Mouse (Mus musculus): ENCODE measurements at regions not wholly inside any gene's neighbourhood (a gene's known extent, or its start where the extent isn't known, plus 50 kb on each side); places are given as distances from the start of the nearest gene placed in this dataset.

DNA sequence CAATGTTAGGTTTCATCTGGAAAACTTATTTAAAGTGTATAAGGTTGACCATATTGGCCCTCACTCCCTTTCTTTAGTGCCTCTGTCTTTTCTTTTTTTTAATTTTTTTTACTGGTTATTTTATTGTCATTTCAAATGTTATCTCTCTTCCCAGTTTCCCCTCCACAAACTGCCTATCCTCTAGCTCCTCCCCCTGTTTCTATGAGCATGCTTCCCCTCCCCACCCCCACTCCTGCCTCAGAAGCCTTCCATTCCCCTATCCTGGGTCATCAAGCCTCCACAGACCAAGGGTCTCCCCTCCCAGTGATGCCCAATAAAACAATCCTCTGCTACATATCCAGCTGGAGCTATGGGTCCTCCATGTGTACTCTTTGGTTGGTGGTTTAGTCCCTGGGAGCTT is 2134.9 kb upstream of the Lrrc6 start:
- no peak for DNase-seq (ENCODE audit: low read depth, low spot score)

GRCm38 (mm10) chr15:68626976-68627375 is 2126.3 kb upstream of the Lrrc6 start:
- no peak for DNase-seq (ENCODE audit: low read depth, low spot score)

DNA sequence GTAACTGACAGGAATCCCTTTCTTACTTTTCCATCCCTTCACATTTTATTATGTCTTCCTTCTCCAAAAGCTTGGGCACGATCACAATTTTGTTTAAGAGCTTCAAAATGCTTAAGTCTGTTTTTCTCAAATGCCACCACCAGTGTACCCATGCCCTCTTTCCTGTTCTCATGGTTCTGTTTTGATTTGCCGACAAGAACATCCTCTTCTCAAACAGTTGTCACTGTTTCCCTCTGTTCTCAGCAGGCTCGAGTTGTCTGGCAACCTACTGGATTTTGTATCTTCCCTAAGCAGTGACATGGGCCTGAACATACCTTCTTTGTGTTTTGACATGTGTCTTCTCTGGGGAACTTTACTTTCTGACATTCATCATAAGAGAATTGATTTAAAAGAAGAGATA is 2124.1 kb upstream of the Lrrc6 start:
- DNase-seq (ENCODE audit: low read depth, low spot score): no peak

- no peak for DNase-seq (ENCODE audit: low read depth, low spot score)
Observed at GRCm38 (mm10) chr15:68620417-68621214, 2119.9 kb upstream of the Lrrc6 start.

GRCm38 (mm10) chr15:68606110-68606791 is 2105.5 kb upstream of the Lrrc6 start:
- no peak for DNase-seq (ENCODE audit: low read depth, low spot score)

DNA sequence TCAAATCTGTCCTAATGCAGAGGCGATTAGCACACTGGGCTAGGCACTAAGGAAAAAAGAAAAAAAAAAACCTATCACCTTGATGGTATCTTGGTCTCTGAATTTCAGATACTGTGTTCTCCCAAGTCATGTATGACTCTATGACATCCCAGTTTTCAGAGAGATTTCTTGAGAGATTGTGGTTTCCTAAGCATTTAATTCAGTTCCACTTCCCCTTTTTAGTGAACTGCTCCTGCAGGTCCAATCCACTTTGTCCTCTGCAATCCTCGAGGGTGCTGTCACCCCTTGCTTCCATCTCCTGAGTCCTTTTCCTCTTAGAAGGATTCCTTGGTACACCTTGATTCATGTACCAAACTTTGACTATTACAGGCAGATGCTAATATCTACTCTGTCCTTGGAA is 2104.8 kb upstream of the Lrrc6 start:
- DNase-seq (ENCODE audit: low read depth, low spot score): no peak

DNA sequence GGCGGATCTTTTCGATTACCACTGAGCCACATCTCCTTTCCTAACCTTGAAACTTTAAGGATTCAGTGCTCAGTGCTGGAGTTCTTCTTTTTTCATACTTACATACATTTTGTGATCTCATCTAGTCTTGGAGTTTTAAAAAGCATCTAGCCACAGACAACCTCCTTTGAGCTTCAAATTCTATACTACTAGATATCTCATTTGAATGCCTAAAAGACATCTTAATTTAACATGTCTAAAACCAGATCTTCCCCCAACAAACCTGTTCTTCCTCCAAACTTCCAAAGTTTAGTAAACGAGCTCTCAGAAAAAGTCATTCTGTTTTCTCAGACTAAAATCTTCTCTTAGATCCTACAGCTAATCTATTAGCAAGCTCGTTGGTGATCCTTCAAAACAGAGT is 2081.5 kb upstream of the Lrrc6 start:
- DNase-seq (ENCODE audit: low read depth, low spot score): no peak

GRCm38 (mm10) chr15:68579486-68579885 is 2078.8 kb upstream of the Lrrc6 start:
- DNase-seq (ENCODE audit: low read depth, low spot score): no peak

DNA sequence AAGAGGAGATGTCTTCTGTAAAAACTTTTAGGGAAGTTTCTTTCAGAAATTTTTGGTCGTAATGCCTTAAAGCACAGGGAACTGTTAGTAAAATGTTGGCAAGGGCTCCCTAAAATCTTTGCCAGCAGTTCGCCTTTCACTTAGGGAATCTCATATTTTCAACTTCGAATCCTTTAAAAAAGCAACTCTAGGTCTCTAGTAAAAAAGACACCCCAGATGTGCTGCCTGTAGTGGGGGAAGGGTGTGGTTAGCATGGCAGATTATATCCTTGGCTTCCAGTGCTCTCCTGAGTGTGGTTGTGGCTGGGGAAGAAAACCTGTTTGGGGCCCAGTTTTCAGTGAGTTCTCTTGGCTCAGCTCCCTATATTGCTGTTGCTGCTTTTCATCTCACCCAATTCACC is 2059.9 kb upstream of the Lrrc6 start:
- no peak for DNase-seq (ENCODE audit: low read depth, low spot score)

DNA sequence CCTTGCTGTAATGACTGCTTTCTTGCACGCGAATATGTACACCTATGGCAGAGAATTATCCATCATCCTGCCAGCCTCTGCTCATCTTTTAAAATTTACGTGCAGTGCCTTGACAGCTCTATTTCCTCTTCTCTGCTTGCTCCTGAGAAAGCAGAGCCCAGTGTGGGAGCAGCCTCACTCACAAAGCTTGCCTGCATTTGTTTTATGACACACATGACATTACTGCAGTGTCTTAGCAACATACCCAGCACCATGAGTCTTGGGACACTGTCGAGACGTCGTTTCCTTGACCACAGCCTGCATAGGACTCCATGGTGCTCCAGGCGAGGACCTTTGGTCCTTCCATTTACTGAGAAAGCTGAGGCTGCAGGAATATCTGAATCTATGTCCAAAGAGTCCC is 2055.4 kb upstream of the Lrrc6 start:
- no peak for DNase-seq (ENCODE audit: low read depth, low spot score)

DNA sequence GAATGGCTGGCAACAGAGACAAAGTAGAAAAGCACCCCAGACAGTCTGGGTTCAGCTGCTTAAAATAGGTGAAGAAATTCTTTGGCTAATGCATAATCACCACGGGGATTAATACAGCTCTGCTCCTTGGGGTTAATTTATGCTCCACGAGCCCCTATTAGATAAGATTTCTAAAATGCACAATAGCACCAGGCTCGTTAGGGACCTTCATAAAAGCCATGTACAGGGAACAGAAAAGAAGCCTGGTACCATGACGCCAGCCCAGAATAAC is 2035.3 kb upstream of the Lrrc6 start:
- no peak for DNase-seq (ENCODE audit: low read depth, low spot score)

DNA sequence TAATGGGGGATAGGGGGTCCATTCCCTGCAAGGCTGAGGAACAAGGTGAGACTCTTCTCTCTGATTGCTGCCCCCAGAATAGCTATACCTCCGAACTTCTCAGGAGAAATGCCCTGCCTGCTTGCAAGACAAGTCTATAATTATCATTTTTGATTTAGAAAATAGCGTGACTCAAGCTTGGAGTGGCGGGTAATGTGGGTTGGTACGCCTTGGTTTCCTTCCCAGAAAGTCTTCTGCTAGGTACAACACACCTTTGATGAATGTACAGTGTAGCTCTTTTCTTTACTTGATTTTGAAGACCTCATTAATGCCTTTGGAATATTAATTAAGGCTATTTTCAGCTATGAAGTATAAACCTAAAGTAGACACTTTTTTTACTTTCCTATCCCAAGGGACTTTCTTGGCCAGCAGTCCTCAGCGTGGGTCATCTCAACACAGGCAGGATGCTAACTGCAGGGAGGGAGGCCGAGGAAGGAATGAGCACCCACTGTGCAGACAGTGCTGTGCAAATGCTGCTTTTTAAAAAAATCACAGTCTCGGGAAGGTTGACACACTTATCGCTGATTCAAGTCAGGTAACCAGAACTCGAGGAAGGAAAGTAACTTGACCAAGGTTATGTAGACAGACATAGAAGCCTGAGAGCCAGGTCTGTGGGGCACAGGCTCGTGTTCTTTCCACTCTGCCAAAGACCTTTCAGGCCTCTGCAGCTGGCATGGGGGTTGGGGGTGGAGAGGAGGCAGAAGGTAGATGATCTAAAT is 2034.8 kb upstream of the Lrrc6 start:
- DNase-seq (ENCODE audit: low read depth, low spot score): no peak

- no peak for DNase-seq (ENCODE audit: low read depth, low spot score)
Observed at GRCm38 (mm10) chr15:68520759-68521158, 2020.0 kb upstream of the Lrrc6 start.

DNA sequence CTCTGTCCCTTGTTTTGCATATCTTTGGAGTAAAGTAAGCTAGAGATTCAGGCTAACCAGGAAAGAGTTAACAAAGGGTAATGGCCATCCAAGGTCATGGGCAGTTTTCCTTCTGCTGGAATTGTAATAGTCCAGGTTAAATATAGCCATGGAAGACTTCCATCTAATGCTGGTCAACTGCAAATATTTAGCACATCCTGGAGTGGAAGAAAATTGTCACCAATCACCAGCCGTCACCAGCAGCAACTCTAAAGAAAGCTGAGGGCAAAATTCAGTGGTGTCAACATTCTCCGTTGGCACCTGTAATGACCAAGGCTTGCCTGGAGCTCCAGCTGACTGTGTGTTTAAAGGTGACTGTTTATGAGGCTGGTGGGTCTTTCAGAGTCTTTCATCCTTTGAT is 2011.7 kb upstream of the Lrrc6 start:
- no peak for DNase-seq (ENCODE audit: low read depth, low spot score)

- no peak for DNase-seq (ENCODE audit: low read depth, low spot score)
Observed at GRCm38 (mm10) chr15:68508190-68508589, 2007.5 kb upstream of the Lrrc6 start.

DNA sequence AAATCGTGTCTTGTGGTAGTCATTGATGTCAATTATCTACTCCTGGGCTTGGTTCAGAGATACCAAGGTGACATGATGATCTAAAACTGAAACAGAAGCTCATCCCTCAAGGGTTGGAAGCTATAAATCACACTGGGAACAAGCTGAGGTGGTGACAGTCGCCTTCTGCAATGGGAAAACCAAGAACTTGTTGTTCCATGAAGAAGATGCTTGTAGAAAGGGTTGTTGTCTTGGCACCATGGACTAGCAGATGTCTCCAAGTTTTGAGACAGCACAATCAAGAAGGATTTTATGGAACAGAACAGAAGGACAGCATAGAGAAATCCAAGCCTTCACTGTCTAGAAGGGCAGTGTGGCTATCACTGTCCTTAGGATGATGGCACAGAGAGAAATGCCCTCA is 2005.4 kb upstream of the Lrrc6 start:
- no peak for DNase-seq (ENCODE audit: low read depth, low spot score)

GRCm38 (mm10) chr15:68496438-68496837 is 1995.7 kb upstream of the Lrrc6 start:
- no peak for DNase-seq (ENCODE audit: low read depth, low spot score)

DNA sequence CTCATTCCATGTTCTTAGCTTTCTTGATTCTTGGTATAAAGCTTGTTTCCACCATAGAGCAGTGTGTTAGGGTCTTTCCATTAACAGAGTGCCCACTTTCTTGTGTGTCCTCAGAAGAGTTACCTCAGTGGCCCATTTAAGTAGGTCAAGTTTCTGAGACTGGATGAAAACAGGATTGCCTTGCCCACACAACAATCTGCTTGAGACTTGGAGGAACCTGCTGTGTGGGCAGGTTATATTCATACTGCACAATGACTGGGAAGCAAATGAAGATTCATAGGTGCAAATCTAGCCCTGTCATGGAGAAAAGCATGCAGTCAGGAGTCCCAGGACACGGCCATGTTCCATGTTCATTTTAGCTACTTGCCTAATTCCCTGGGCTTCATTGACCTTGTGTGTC is 1984.1 kb upstream of the Lrrc6 start:
- DNase-seq (ENCODE audit: low read depth, low spot score): no peak

- no peak for DNase-seq (ENCODE audit: low read depth, low spot score)
Observed at GRCm38 (mm10) chr15:68477745-68478144, 1977.0 kb upstream of the Lrrc6 start.

DNA sequence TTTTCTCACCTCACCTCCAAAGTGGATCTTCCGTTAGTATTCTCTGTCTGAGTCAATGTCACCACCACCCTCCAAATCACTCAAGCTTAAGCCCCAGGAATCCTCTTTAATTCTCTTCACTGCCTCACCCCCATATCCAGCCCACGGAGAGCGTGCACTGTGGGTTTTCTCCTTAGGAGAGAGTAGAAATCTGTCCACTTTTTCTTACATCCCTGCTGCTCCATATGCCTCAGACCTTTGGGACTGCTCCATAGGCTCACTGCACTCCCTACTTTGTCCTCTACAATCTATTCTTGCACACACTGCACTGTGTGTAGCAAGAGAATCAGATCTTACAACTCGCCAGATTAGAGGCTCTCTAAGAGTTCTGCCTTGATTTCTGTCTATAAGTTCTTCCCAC is 1971.2 kb upstream of the Lrrc6 start:
- no peak for DNase-seq (ENCODE audit: low read depth, low spot score)

- no peak for DNase-seq (ENCODE audit: low read depth, low spot score)
Observed at GRCm38 (mm10) chr15:68462851-68463250, 1962.1 kb upstream of the Lrrc6 start.

DNA sequence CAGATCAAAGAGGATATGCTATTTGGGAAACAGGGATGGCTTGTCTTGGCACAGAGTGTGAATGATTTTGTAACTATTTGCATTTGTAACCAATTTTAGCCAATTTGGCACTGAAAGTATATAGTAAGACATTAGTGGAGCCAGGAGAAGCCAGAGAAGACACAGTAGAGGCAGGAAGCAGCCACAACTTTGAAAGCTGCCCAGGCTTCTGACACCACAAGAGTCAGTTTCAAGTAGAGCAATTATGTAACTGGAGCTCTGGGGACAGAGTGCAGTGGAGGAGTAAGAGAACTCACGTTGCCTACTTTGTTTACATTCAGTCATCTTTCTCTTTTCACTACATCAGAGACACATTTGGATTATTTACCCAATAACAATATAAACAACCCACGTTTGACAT is 1956.5 kb upstream of the Lrrc6 start:
- no peak for DNase-seq (ENCODE audit: low read depth, low spot score)

DNA sequence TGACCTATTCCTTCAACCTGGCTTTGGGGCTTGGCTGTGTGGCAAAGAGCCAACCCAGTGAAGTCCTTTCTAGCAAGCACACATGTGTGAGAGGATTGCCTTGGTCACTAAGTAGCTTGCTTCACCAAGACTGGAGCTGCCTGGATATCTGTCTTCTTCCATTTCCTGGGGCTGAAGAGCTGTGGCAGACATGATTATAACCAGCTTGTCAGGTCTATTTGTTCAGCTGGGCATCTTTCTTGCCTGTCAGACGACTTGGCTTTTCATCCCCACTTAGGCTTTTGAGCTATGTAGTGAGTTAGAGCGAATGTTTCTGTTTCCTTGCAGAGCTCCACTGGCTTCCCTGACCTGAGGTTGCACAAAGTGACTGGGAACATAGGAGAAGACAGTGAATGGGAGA is 1951.3 kb upstream of the Lrrc6 start:
- no peak for DNase-seq (ENCODE audit: low read depth, low spot score)
